Mouse (Mus musculus) midbrain, embryonic 11.5 days (tissue): ENCODE measurements around the gene Nipal4. TPM values are rescaled to one million over a fixed set of nuclear protein-coding genes. Genes with fewer than 3 reads are reported as not detected.

Experiments
- ATAC-seq: fragments of 200-750 bp; cut with Nextera tagmentation; 2 replicates; pipeline ENCODE4 v1.8.0; 2017; ENCODE audit warnings: moderate TSS enrichment, moderate library complexity; ENCODE audit not compliant: low FRiP score
- DNase-seq: peaks from one replicate; pipeline ENCODE4 v3.0.0; 2015; ENCODE audit warnings: low spot score; ENCODE audit errors: missing footprints
- H3K27ac ChIP-seq: fragments of 300-500 bp; sonication (generic); 2 replicates; pipeline ENCODE4 v1.5.1; 2014; ENCODE audit warnings: low read depth, low read length
- H3K27me3 ChIP-seq: fragments of 300-500 bp; sonication (generic); 2 replicates; pipeline ENCODE4 v1.6.1; 2014; ENCODE audit warnings: mild to moderate bottlenecking, low read length, moderate library complexity, mixed read lengths; ENCODE audit not compliant: control insufficient read depth, insufficient read depth
- H3K36me3 ChIP-seq: fragments of 300-500 bp; sonication (generic); 2 replicates; pipeline ENCODE4 v1.6.1; 2014; ENCODE audit warnings: mild to moderate bottlenecking, low read length, moderate library complexity, mixed read lengths; ENCODE audit not compliant: control insufficient read depth, insufficient read depth
- H3K4me1 ChIP-seq: fragments of 300-500 bp; sonication (generic); 2 replicates; pipeline ENCODE4 v1.6.1; 2014; ENCODE audit warnings: low read length; ENCODE audit not compliant: control insufficient read depth, insufficient read depth
- H3K4me2 ChIP-seq: fragments of 300-500 bp; sonication (generic); 2 replicates; pipeline ENCODE4 v1.6.1; 2014; ENCODE audit warnings: mild to moderate bottlenecking, moderate library complexity
- H3K4me3 ChIP-seq: fragments of 300-500 bp; sonication (generic); 2 replicates; pipeline ENCODE4 v1.5.1; 2014; ENCODE audit warnings: low read depth, low read length
- H3K9ac ChIP-seq: fragments of 300-500 bp; sonication (generic); 2 replicates; pipeline ENCODE4 v1.6.1; 2014; ENCODE audit warnings: low read length
- H3K9me3 ChIP-seq: fragments of 300-500 bp; sonication (generic); 2 replicates; pipeline ENCODE4 v1.6.1; 2016; ENCODE audit warnings: low read length; ENCODE audit not compliant: control insufficient read depth
- WGBS: fragments of 180-500 bp; shearing (Covaris S2); extraction: QIAGEN DNeasy Blood & Tissue Kit; methylation state at CpG from one replicate; pipeline ENCODE4 v1.1.7; 2014; 5-methylcytosine and 5-hydroxymethylcytosine counted together
- polyA plus RNA-seq: library from polyadenylated mRNA; unstranded; fragments of >200 nt; fragmentation: Nextera tagmentation; extraction: Ambion mirVana; gene quantifications from 2 replicates; pipeline ENCODE4 v1.2.1, GENCODE M21; 2014

Gene Nipal4
- polyA plus RNA-seq = 1.0 and 1.4 TPM in 2 replicates

DNA sequence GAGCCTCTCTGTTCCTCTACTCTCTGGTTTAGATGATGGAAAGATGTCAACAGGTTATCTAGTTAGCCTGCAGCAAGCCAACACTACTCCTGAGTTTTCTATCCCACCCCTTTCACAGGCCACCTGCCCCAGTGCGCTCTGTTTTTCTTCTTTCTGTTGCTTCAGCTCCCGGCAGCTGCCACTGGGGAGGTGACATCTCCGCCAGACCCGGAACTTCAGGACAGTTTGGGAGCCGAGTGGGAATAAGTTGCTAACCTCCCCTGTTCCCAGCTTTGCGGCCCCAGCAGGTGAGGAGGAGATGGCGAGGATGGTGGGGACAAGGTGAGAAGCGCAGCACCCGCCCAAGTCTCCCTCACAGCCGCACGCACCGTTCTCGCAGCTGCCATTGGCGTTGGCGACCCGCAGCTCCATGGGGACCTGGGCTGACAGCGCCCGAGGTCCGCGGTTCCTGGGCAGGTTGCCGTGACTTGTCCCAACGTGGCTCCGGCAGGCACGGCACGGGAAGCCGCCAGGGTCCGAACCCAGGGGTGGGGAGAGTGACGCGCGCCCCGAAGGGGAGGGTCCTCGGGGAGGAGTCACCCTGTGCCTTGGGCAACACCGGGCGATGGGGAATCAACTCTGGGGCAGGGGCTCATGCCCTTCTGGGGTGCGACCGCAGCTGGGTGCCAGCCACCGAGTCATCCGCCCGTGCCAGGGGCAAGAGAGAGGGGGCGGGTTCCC lies at the start of gene Nipal4:
TSS of gene Nipal4 (minus strand) at position 643 of the 720 bp plus-strand sequence.
- H3K36me3 ChIP-seq = no peaks in the 10 kb centered on the region

DNA sequence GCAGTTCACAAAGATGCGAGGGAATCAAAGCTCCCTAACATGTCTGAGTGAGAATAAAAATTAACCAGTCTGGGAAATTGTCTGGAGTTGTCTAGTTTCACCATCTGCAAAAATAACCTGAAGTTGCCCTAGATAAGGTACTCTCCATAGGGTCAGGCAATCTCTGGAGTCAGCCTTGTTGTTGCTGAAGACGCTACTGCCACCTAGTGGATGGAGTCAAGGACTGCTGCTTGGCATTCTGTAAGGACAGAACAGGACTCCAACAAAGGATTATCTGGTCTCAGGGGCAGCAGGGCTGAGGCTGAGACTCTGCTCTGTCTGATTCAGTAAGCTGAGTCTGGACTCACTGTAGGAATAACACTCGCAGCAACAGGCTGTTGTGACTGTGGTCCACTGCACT lies 49.0 kb upstream of the Nipal4 start:
- 25% methylated on average over 3 of the region's 3 CpGs for WGBS
- ATAC-seq (peak; percentile 78), DNase-seq (peak; percentile 93)
- no peak overlapping the region for H3K4me2 ChIP-seq
- H3K4me1 ChIP-seq = peaks cover 9% of the 10 kb centered on the region
- no peak overlapping the region for H3K27ac ChIP-seq
- H3K9ac ChIP-seq = no peak overlapping the region
- H3K27me3 ChIP-seq = no peaks in the 10 kb centered on the region
- H3K36me3 ChIP-seq = no peaks in the 10 kb centered on the region
- H3K9me3 ChIP-seq = no peaks in the 10 kb centered on the region
- H3K4me3 ChIP-seq = no peak overlapping the region

More for the DNA sequence above, at the start of gene Nipal4:
- peak; percentile 66 for ATAC-seq
- H3K9ac ChIP-seq = peak within 1 kb of the TSS; percentile 51
- WGBS = 3% methylated on average over 40 of the region's 40 CpGs
- H3K4me3 ChIP-seq = peak within 1 kb of the TSS; percentile 40
- no peak within 1 kb of the TSS for H3K27ac ChIP-seq
- peak; percentile 90 for DNase-seq
- H3K4me2 ChIP-seq = peak within 1 kb of the TSS; percentile 91
- no peaks in the 10 kb centered on the region for H3K9me3 ChIP-seq
- H3K27me3 ChIP-seq = 0 out of 2 replicates have a peak, but pooled peaks cover 4% of the 10 kb centered on the region
- no peaks in the 10 kb centered on the region for H3K4me1 ChIP-seq

DNA sequence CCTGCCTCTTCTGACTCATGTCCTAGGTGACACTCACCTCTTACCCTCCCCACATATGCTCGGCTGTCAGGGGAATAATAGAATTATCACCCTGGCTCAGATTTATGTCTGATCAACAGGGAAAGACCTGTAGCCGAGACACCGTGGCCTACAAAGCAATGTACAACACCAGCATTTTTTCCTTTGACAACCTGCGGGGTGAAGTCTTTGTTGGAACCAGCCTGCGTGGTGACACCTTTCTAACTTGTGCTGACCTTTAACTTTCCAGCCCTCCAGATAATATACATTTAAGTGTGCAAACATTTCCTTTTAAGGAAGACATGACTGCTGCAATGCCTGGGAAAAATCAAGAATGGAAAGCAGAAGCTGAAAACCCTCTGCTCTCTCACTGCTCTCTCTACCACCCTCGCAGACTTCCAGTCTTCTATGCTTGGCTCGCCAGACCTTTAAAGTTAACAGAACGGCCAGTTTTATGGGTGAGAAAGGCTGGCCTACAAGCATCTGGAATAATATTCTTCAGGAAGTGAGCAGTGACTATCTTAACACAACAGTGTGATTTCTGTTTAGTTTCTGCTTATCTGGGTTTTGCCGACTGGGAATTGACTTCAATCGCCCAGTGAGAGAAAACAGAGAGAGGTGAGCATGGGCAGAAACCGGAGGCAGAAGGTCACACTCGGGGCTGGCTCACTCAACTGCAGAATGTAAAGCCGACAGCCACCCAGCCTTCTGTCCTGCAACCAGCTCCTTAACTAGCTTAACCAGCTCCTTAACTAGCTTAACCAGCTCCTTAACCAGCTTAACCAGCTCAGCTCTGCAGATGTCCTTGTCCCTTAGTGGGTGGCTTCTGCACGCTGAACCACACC lies 48.3 kb upstream of the Nipal4 start:
- Histone ChIP-seq H3K9ac (no peak overlapping the region), H3K9me3 (no peaks in the 10 kb centered on the region), H3K4me1 (peaks cover 9% of the 10 kb centered on the region), H3K4me2 (no peak overlapping the region), H3K4me3 (no peak overlapping the region), H3K27me3 (no peaks in the 10 kb centered on the region), H3K36me3 (no peaks in the 10 kb centered on the region), H3K27ac (no peak overlapping the region)
- DNase-seq (no peak), ATAC-seq (no peak)
- 76% methylated on average over 14 of the region's 14 CpGs for WGBS

DNA sequence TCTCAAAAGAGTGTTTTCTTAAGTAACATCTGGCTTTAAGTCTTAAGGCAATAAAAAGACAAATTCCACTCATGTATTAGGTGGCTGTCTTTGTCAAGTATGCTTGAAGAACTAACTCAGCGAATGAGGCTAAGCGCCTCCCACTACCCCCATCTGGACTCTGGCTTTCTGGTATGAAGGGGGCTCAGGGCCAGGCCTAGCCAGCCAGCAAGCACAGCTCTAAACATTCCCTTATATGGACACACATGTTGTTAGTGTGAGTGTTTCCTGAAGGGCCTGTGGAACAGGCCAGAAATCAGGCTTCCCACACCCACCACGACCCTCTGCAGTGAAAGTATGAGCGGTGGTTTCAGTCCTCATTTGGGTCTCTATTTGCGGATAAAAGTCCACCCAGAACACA lies 47.5 kb upstream of the Nipal4 start:
- no peak overlapping the region for H3K27ac ChIP-seq
- no peaks in the 10 kb centered on the region for H3K9me3 ChIP-seq
- no peak overlapping the region for H3K4me2 ChIP-seq
- no peaks in the 10 kb centered on the region for H3K36me3 ChIP-seq
- WGBS = 71% methylated on average over 5 of the region's 5 CpGs
- no peaks in the 10 kb centered on the region for H3K27me3 ChIP-seq
- no peak overlapping the region for H3K4me3 ChIP-seq
- H3K9ac ChIP-seq = no peak overlapping the region
- DNase-seq (no peak), ATAC-seq (no peak)
- peaks cover 7% of the 10 kb centered on the region for H3K4me1 ChIP-seq

DNA sequence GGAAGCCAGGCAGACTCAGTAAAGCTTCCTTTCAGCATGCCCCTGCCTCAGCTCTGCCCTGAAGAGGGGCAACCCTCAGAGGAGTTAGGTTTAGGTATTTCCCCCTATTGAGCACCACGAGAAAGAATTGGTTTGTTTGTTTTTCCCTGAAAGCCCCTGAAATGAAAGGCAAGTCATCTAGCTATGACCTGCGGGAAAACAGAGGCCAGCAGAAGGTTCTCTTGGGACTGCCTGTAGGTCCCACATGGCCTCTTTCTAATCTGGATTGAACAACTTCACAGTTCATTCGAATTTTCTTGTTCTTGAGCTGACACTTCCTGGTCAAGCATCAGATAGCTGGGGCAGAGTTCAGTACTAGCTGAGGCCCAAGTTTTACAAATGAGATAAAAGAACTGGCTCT lies 45.5 kb upstream of the Nipal4 start:
- Histone ChIP-seq H3K9ac (no peak overlapping the region), H3K9me3 (no peaks in the 10 kb centered on the region), H3K4me2 (no peak overlapping the region), H3K27ac (no peak overlapping the region), H3K27me3 (no peaks in the 10 kb centered on the region), H3K4me3 (no peak overlapping the region), H3K4me1 (no peaks in the 10 kb centered on the region), H3K36me3 (no peaks in the 10 kb centered on the region; the same call in 1 of the 2 replicates)
- DNase-seq (no peak), ATAC-seq (no peak)
- WGBS = 22% methylated on average over 3 of the region's 3 CpGs

DNA sequence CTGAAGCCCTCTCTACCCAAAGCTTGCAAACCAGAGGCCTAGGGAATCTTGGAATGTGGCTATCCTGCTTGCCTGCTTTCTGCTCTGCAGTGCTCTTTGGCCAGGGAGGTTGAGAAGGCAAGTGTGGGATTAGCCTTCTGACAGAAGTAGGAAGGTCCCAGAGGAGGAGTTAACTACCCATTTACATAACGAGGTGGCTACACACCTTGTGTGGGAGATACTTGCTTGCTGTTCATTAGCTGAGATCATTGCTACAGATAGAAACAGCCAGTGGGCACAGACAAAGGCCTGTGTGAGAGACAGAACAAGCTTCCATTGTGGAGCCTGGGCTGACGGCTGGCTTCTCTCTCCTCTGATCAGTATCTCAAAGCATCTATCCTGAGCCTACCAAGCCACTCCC lies 43.6 kb upstream of the Nipal4 start:
- H3K9ac ChIP-seq = no peak overlapping the region
- no peaks in the 10 kb centered on the region for H3K27me3 ChIP-seq
- no peak overlapping the region for H3K27ac ChIP-seq
- 53% methylated on average over 2 of the region's 2 CpGs for WGBS
- no peaks in the 10 kb centered on the region for H3K4me1 ChIP-seq
- no peak overlapping the region for H3K4me3 ChIP-seq
- H3K36me3 ChIP-seq = no peaks in the 10 kb centered on the region; the same call in 1 of the 2 replicates
- no peaks in the 10 kb centered on the region for H3K9me3 ChIP-seq
- H3K4me2 ChIP-seq = no peak overlapping the region
- no peak for ATAC-seq
- DNase-seq = no peak

DNA sequence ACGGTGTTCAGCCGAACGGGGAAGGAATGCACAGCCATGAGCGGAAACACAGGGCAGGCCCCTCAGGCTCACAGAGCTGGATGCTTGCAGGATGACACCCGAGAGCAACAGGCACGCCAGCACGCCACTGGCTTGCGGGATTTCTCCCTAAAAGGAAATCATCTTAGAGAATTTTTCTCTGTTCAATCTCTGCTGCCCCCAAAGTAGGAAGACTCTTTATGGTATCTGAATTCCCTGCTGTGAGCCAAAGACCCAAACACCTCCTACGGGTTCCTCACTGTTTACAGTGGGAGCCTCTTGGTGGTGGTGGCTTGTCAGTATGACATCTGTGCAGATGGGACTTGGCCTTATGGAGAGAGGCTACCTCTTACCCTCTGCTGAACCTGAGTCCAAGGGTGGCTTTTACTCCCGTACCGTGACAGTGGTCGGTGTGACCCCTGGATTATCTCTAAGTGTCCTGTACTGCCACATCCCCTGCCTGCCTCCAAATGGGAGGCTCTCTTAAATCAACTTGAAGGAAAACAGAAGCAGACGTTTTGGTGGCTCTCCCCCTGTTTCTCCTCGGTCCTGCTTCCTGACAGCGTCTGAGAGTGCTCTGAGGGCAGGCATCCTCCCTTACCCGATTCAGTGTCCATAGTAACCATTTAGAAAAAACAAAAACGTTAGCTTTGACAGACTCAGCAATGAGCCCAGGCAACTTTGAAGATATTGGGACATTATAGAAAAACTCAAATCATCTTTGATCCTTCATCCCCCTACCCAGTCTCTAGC lies 39.5 kb upstream of the Nipal4 start:
- H3K27ac ChIP-seq = no peak overlapping the region
- 74% methylated on average over 17 of the region's 17 CpGs for WGBS
- no peaks in the 10 kb centered on the region; the same call in 1 of the 2 replicates for H3K36me3 ChIP-seq
- no peak for DNase-seq
- no peak overlapping the region for H3K4me3 ChIP-seq
- no peaks in the 10 kb centered on the region for H3K27me3 ChIP-seq
- no peak overlapping the region for H3K4me2 ChIP-seq
- 0 out of 2 replicates have a peak, but pooled peaks cover 2% of the 10 kb centered on the region for H3K4me1 ChIP-seq
- H3K9ac ChIP-seq = no peak overlapping the region
- ATAC-seq = no peak
- H3K9me3 ChIP-seq = no peaks in the 10 kb centered on the region

DNA sequence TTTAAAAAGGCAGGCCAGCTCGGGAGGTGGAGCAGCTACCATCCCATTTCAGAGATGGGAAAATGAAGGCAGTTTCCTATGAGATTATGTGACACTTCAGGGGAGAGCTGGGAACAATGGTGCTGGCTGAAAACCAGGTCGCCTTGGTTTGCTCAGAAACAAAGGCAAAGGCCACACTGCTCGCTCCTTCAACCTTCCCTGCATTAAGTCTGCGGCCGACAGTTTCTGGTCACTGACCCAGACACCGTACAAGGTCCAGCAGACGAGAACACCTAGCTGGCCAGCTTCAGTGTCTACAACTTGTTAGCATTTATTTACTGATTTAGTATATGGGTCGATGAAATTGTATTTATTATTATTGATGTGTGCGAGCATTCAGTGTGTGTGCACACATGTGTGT lies 38.5 kb upstream of the Nipal4 start:
- Histone ChIP-seq H3K9me3 (no peaks in the 10 kb centered on the region), H3K36me3 (no peaks in the 10 kb centered on the region; the same call in 1 of the 2 replicates)

More for the DNA sequence above, 38.5 kb upstream of the Nipal4 start:
- DNase-seq (no peak), ATAC-seq (no peak)
- H3K9ac ChIP-seq = no peak overlapping the region
- no peaks in the 10 kb centered on the region for H3K27me3 ChIP-seq
- no peak overlapping the region for H3K27ac ChIP-seq
- WGBS = 88% methylated on average over 9 of the region's 9 CpGs
- no peak overlapping the region for H3K4me2 ChIP-seq
- no peak overlapping the region for H3K4me3 ChIP-seq
- 0 out of 2 replicates have a peak, but pooled peaks cover 2% of the 10 kb centered on the region for H3K4me1 ChIP-seq
